Comparison of ENCODE assay signal across 19 mouse cellular contexts in the genomic region with DNA sequence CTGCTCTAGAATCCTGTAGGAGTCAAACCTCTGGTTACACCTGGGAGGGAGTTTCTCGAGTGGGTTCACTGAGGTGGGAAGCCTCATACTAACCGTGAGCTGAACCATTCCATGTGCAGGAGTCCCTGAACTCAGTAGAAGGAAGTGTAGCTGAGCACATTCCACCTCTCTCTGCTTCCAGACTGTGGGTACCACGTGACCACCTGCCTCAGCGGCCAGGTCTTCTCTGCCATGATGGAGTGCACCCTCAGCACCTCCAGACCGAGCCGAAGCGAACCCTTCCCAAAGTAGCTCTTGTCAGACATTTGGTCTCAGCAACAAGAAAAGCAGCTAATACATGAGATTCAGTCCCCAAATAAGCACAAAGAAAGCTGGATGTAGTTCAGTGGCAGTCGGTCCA. TPM values are rescaled to one million over a fixed set of nuclear protein-coding genes. Genes with fewer than 3 reads are reported as not detected.
"Had no signal": no experiment of that assay in that cellular context is flagged by ENCODE, and none has a peak within 500 bp of the region (broad histone marks: within the 10 kb centered on the region; RNA-seq: fewer than 3 reads in every experiment).

No protein-coding gene starts in this region.

- DNase-seq: layer of hippocampus, postnatal 36 days; left cerebral cortex, postnatal 4 days; lung, adult 2 months; retina, postnatal 1 day; right cerebral cortex, postnatal 25 days; spleen, adult 18-20 months; thymus, postnatal 25 days had no signal

- H3K4me2 ChIP-seq: limb, embryonic 13.5 days; midbrain, embryonic 13.5 days; neural tube, embryonic 13.5 days; stomach, embryonic 15.5 days had no signal

- H3K4me3 ChIP-seq: left cerebral cortex, adult 2 months; limb, embryonic 13.5 days; megakaryocyte, embryonic 14.5 days; midbrain, embryonic 10.5 days; midbrain, embryonic 13.5 days; myocyte; neural tube, embryonic 13.5 days; stomach, embryonic 15.5 days had no signal

- H3K27me3 ChIP-seq: limb, embryonic 13.5 days; megakaryocyte, embryonic 14.5 days; midbrain, embryonic 13.5 days; neural tube, embryonic 13.5 days; stomach, embryonic 15.5 days had no signal

- H3K27ac ChIP-seq: kidney, postnatal 0 days; left cerebral cortex, adult 2 months; limb, embryonic 13.5 days; midbrain, embryonic 10.5 days; midbrain, embryonic 13.5 days; neural tube, embryonic 13.5 days; stomach, embryonic 15.5 days had no signal

- H3K9me3 ChIP-seq: limb, embryonic 13.5 days; megakaryocyte, embryonic 14.5 days; midbrain, embryonic 10.5 days; midbrain, embryonic 13.5 days; neural tube, embryonic 13.5 days; stomach, embryonic 15.5 days had no signal

- ATAC-seq: intestine, postnatal 0 days; midbrain, embryonic 13.5 days; midbrain, embryonic 16.5 days had no signal

- H3K36me3 ChIP-seq: limb, embryonic 13.5 days; midbrain, embryonic 10.5 days; midbrain, embryonic 13.5 days; neural tube, embryonic 13.5 days; stomach, embryonic 15.5 days had no signal

- H3K9ac ChIP-seq: limb, embryonic 13.5 days; midbrain, embryonic 13.5 days; neural tube, embryonic 13.5 days; stomach, embryonic 15.5 days had no signal

RNA-seq across cellular contexts. Expression of a gene that starts 20.4 kb away (rescaled TPM):
- total RNA-seq: neutrophil, adult 5-6 weeks had no signal
